Mouse (Mus musculus): ENCODE data around the gene Gstm3. TPM values are rescaled to one million over a fixed set of nuclear protein-coding genes. Genes with fewer than 3 reads are reported as not detected.
"Not testable (repeated sequence)": the region's sequence is repeated elsewhere in the genome, so short reads cannot be mapped to it uniquely, and the experiment has no call there.

The Gstm3 gene
- polyA plus RNA-seq, 1 experiment from 2014 or later, result 7.7 TPM

- WGBS, result 47% methylated on average over 3 of the region's 3 CpGs
- no peak overlapping the region for H3K4me3 ChIP-seq (ENCODE audit: low read depth, low read length)
- no peaks in the 10 kb centered on the region for H3K27me3 ChIP-seq (replicated peaks; ENCODE audit: control insufficient read depth, insufficient read depth, low read length)
- H3K9ac ChIP-seq (ENCODE audit: low read depth, low read length), result no peak overlapping the region
- no peaks in the 10 kb centered on the region for H3K36me3 ChIP-seq (ENCODE audit: control insufficient read depth, insufficient read depth, low read length)
- ATAC-seq (replicated peaks; ENCODE audit: low FRiP score) (no peak), DNase-seq (ENCODE audit: low spot score) (no peak)
- H3K4me1 ChIP-seq (replicated peaks; ENCODE audit: control insufficient read depth, insufficient read depth, low read length), result no peaks in the 10 kb centered on the region; the same call in 1 of the 2 replicates
- no peak overlapping the region for H3K27ac ChIP-seq (ENCODE audit: low read depth, low read length)
- H3K4me2 ChIP-seq, result no peak overlapping the region
- no peaks in the 10 kb centered on the region for H3K9me3 ChIP-seq (ENCODE audit: control insufficient read depth, low read length)
Measured at GRCm38 (mm10) chr3:107983771-107984170, 14.7 kb upstream of the Gstm3 start.

- Histone ChIP-seq H3K4me1 (replicated peaks; ENCODE audit: control insufficient read depth, insufficient read depth, low read length) (peaks cover 3% of the 10 kb centered on the region; the same call in 1 of the 2 replicates), H3K9ac (ENCODE audit: low read depth, low read length) (no peak overlapping the region), H3K36me3 (ENCODE audit: control insufficient read depth, insufficient read depth, low read length) (no peaks in the 10 kb centered on the region), H3K4me2 (no peak overlapping the region), H3K4me3 (ENCODE audit: low read depth, low read length) (no peak overlapping the region), H3K27me3 (replicated peaks; ENCODE audit: control insufficient read depth, insufficient read depth, low read length) (no peaks in the 10 kb centered on the region), H3K9me3 (ENCODE audit: control insufficient read depth, low read length) (no peaks in the 10 kb centered on the region), H3K27ac (ENCODE audit: low read depth, low read length) (no peak overlapping the region)
- DNase-seq (ENCODE audit: low spot score) (no peak), ATAC-seq (replicated peaks; ENCODE audit: low FRiP score) (no peak)
- 67% methylated on average over 6 of the region's 6 CpGs for WGBS
Measured at GRCm38 (mm10) chr3:107982726-107983125, 13.6 kb upstream of the Gstm3 start.

- no peak for DNase-seq (ENCODE audit: low spot score)
Measured at GRCm38 (mm10) chr3:107981261-107981660, 12.2 kb upstream of the Gstm3 start.

GRCm38 (mm10) chr3:107977691-107978090 is 8.6 kb upstream of the Gstm3 start:
- H3K27me3 ChIP-seq (replicated peaks; ENCODE audit: control insufficient read depth, insufficient read depth, low read length), result no peaks in the 10 kb centered on the region
- H3K4me1 ChIP-seq (replicated peaks; ENCODE audit: control insufficient read depth, insufficient read depth, low read length), result peaks cover 3% of the 10 kb centered on the region; the same call in 1 of the 2 replicates
- H3K27ac ChIP-seq (ENCODE audit: low read depth, low read length), result no peak overlapping the region
- no peaks in the 10 kb centered on the region for H3K9me3 ChIP-seq (ENCODE audit: control insufficient read depth, low read length)
- no peak for ATAC-seq (replicated peaks; ENCODE audit: low FRiP score)
- no peak overlapping the region for H3K4me3 ChIP-seq (ENCODE audit: low read depth, low read length)
- 48% methylated on average over 3 of the region's 3 CpGs for WGBS
- no peaks in the 10 kb centered on the region for H3K36me3 ChIP-seq (ENCODE audit: control insufficient read depth, insufficient read depth, low read length)
- H3K9ac ChIP-seq (ENCODE audit: low read depth, low read length), result no peak overlapping the region
- H3K4me2 ChIP-seq, result no peak overlapping the region
- DNase-seq (ENCODE audit: low spot score), result no peak

More at GRCm38 (mm10) chr3:107981261-107981660, 12.2 kb upstream of the Gstm3 start:
- no peak overlapping the region for H3K9ac ChIP-seq (ENCODE audit: low read depth, low read length)
- H3K36me3 ChIP-seq (ENCODE audit: control insufficient read depth, insufficient read depth, low read length), result no peaks in the 10 kb centered on the region
- no peaks in the 10 kb centered on the region for H3K27me3 ChIP-seq (replicated peaks; ENCODE audit: control insufficient read depth, insufficient read depth, low read length)
- ATAC-seq (replicated peaks; ENCODE audit: low FRiP score), result no peak
- H3K4me1 ChIP-seq (replicated peaks; ENCODE audit: control insufficient read depth, insufficient read depth, low read length), result peaks cover 3% of the 10 kb centered on the region; the same call in 1 of the 2 replicates
- WGBS, result 62% methylated on average over 3 of the region's 3 CpGs
- no peak overlapping the region for H3K4me2 ChIP-seq
- H3K27ac ChIP-seq (ENCODE audit: low read depth, low read length), result no peak overlapping the region
- no peaks in the 10 kb centered on the region for H3K9me3 ChIP-seq (ENCODE audit: control insufficient read depth, low read length)
- no peak overlapping the region for H3K4me3 ChIP-seq (ENCODE audit: low read depth, low read length)

- Histone ChIP-seq H3K27ac (ENCODE audit: low read depth, low read length) (no peak overlapping the region), H3K27me3 (replicated peaks; ENCODE audit: control insufficient read depth, insufficient read depth, low read length) (no peaks in the 10 kb centered on the region), H3K4me2 (no peak overlapping the region), H3K4me1 (replicated peaks; ENCODE audit: control insufficient read depth, insufficient read depth, low read length) (peaks cover 3% of the 10 kb centered on the region; the same call in 1 of the 2 replicates), H3K9ac (ENCODE audit: low read depth, low read length) (no peak overlapping the region), H3K9me3 (ENCODE audit: control insufficient read depth, low read length) (no peaks in the 10 kb centered on the region), H3K36me3 (ENCODE audit: control insufficient read depth, insufficient read depth, low read length) (no peaks in the 10 kb centered on the region), H3K4me3 (ENCODE audit: low read depth, low read length) (no peak overlapping the region)
- no peak for DNase-seq (ENCODE audit: low spot score)
- ATAC-seq (replicated peaks; ENCODE audit: low FRiP score), result no peak
- WGBS, result 80% methylated on average over 1 of the region's 1 CpGs
Measured at GRCm38 (mm10) chr3:107974237-107974636, 5.2 kb upstream of the Gstm3 start.

- H3K4me1 ChIP-seq (replicated peaks; ENCODE audit: control insufficient read depth, insufficient read depth, low read length), result no peaks in the 10 kb centered on the region
- no peaks in the 10 kb centered on the region for H3K36me3 ChIP-seq (ENCODE audit: control insufficient read depth, insufficient read depth, low read length)
- DNase-seq (ENCODE audit: low spot score), result no peak
- no peak overlapping the region for H3K4me2 ChIP-seq
- no peaks in the 10 kb centered on the region for H3K27me3 ChIP-seq (replicated peaks; ENCODE audit: control insufficient read depth, insufficient read depth, low read length)
- 73% methylated on average over 3 of the region's 3 CpGs for WGBS
- no peaks in the 10 kb centered on the region for H3K9me3 ChIP-seq (ENCODE audit: control insufficient read depth, low read length)
- no peak overlapping the region for H3K4me3 ChIP-seq (ENCODE audit: low read depth, low read length)
- ATAC-seq (replicated peaks; ENCODE audit: low FRiP score), result no peak
- H3K27ac ChIP-seq (ENCODE audit: low read depth, low read length), result no peak overlapping the region
- no peak overlapping the region for H3K9ac ChIP-seq (ENCODE audit: low read depth, low read length)
Measured at GRCm38 (mm10) chr3:107972070-107972469, 3.0 kb upstream of the Gstm3 start.

- not testable (repeated sequence) for H3K9ac ChIP-seq (ENCODE audit: low read depth, low read length); DNase-seq (ENCODE audit: low spot score); H3K9me3 ChIP-seq (ENCODE audit: control insufficient read depth, low read length); H3K4me2 ChIP-seq; ATAC-seq (replicated peaks; ENCODE audit: low FRiP score); H3K27me3 ChIP-seq (replicated peaks; ENCODE audit: control insufficient read depth, insufficient read depth, low read length); H3K4me3 ChIP-seq (ENCODE audit: low read depth, low read length); H3K4me1 ChIP-seq (replicated peaks; ENCODE audit: control insufficient read depth, insufficient read depth, low read length); H3K27ac ChIP-seq (ENCODE audit: low read depth, low read length); H3K36me3 ChIP-seq (ENCODE audit: control insufficient read depth, insufficient read depth, low read length)
- 63% methylated on average over 3 of the region's 3 CpGs for WGBS
Measured at GRCm38 (mm10) chr3:107971101-107971500, 2.0 kb upstream of the Gstm3 start.

GRCm38 (mm10) chr3:107966631-107967030 is 2.5 kb downstream of the Gstm3 start:
- H3K4me2 ChIP-seq, result no peak overlapping the region
- no peak overlapping the region for H3K4me3 ChIP-seq (ENCODE audit: low read depth, low read length)
- peaks cover 11% of the 10 kb centered on the region for H3K4me1 ChIP-seq (replicated peaks; ENCODE audit: control insufficient read depth, insufficient read depth, low read length)
- ATAC-seq (replicated peaks; ENCODE audit: low FRiP score) (no peak), DNase-seq (ENCODE audit: low spot score) (no peak)
- no peaks in the 10 kb centered on the region for H3K27me3 ChIP-seq (replicated peaks; ENCODE audit: control insufficient read depth, insufficient read depth, low read length)
- H3K9me3 ChIP-seq (ENCODE audit: control insufficient read depth, low read length), result no peaks in the 10 kb centered on the region
- no peak overlapping the region for H3K27ac ChIP-seq (ENCODE audit: low read depth, low read length)
- no peak overlapping the region for H3K9ac ChIP-seq (ENCODE audit: low read depth, low read length)
- 84% methylated on average over 5 of the region's 5 CpGs for WGBS
- no peaks in the 10 kb centered on the region for H3K36me3 ChIP-seq (ENCODE audit: control insufficient read depth, insufficient read depth, low read length)

GRCm38 (mm10) chr3:107965592-107965991 is 3.5 kb downstream of the Gstm3 start:
- Histone ChIP-seq H3K4me2 (no peak overlapping the region), H3K27ac (ENCODE audit: low read depth, low read length) (no peak overlapping the region), H3K9ac (ENCODE audit: low read depth, low read length) (no peak overlapping the region), H3K27me3 (replicated peaks; ENCODE audit: control insufficient read depth, insufficient read depth, low read length) (no peaks in the 10 kb centered on the region), H3K9me3 (ENCODE audit: control insufficient read depth, low read length) (no peaks in the 10 kb centered on the region), H3K36me3 (ENCODE audit: control insufficient read depth, insufficient read depth, low read length) (no peaks in the 10 kb centered on the region), H3K4me3 (ENCODE audit: low read depth, low read length) (no peak overlapping the region), H3K4me1 (replicated peaks; ENCODE audit: control insufficient read depth, insufficient read depth, low read length) (peaks cover 11% of the 10 kb centered on the region)
- ATAC-seq (replicated peaks; ENCODE audit: low FRiP score), result no peak
- no peak for DNase-seq (ENCODE audit: low spot score)
- 76% methylated on average over 1 of the region's 1 CpGs for WGBS
